Mouse (Mus musculus): ENCODE measurements around the gene Gigyf1. TPM values are rescaled to one million over a fixed set of nuclear protein-coding genes. Genes with fewer than 3 reads are reported as not detected.
A peak's percentile ranks its signal among the peaks of the same experiment; 100 is the strongest.

The Gigyf1 gene
- polyA plus RNA-seq, 1 experiment from 2014 or later, result 17.3 TPM

DNA sequence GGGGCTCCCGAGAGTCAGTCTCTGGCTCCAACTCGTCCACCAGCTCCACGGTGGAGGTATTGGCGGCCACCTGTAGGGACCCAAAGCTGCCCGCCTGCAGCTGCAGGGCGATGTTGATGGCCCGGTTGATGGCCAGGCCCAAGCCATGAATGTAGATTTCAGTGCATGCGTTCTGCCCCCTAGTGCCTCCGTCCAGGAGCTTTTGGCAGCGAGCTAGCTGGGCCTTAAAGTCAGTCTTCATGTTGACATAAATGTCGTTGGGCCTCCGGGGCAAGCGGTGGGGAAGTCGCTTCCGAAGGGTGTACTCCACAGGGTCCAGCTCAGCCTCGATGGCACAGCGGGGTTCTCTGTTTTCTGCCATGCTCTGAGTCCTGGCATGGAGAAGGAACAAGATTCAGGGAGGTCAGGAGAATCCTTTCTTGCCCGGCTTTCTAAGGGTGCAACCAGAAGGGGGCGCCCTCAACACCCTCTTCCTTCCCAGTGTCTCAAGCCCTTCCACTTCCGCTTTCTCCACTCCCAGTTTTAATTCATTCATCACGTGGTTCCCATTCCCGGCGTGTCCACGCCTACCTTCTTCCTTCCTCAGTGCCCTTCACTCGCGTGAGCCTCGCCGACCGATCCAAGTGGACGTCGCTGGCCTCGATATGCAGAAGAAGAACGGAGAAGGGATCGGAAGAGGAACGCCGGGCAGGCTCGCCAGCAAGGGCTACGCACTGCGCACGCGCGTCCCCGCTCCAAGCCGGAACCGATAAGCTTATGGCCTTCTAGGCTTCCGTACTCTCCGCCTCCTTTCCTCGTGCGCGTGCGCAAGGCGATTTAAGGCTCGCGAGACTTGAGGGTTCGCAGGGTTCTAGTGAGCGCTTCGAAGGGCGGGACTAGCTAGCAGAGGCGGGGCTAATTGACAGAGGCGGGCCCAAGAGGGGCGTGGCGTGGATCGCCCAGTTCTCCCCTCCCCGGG lies 16.4 kb upstream of the Gigyf1 start, which contains the start of gene Pop7:
Gene Pop7, minus strand, starts transcription at position 810 of the 958 bp plus-strand sequence.
- WGBS, result 2% methylated on average over 64 of the region's 64 CpGs
- peak; percentile 96 for ATAC-seq (ENCODE audit: low read depth)

DNA sequence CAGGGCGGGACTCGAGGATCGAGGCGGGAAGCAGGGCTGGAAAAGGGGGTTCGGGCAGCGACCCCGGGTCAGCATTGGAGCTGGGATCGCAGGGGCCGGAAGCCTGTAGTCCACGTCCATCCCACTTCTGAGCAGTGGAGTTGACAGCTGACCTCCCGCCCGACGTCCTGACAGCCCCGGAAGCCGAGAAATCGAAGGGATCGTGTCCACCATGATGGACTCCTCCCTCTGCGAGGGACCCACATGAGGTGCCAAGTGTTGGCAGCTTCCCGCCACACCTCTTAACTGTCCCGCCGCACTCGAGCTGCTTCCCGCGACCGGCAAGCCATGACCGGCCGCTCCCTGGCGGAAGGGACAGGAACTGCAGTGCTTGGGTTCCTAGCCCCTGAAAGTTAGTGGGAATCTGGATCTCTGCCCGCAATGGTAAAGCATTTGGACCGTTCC lies 15.7 kb upstream of the Gigyf1 start:
- peak overlapping the region; percentile 69 for H3K9ac ChIP-seq
- H3K27me3 ChIP-seq, result no peaks in the 10 kb centered on the region
- peaks cover 12% of the 10 kb centered on the region for H3K36me3 ChIP-seq
- peak overlapping the region; percentile 95 for H3K27ac ChIP-seq (replicated peaks)
- H3K4me3 ChIP-seq, result peak overlapping the region; percentile 52
- H3K4me1 ChIP-seq (replicated peaks), result peaks cover 25% of the 10 kb centered on the region
- whole genome bisulfite sequencing, result under 1% methylated on average over 29 of the region's 30 CpGs
- peak overlapping the region; percentile 68 for H3K4me2 ChIP-seq
- ATAC-seq (ENCODE audit: low read depth), result peak; percentile 81
- no peaks in the 10 kb centered on the region for H3K9me3 ChIP-seq

More for the DNA sequence above, 16.4 kb upstream of the Gigyf1 start, which contains the start of gene Pop7:
- Histone ChIP-seq H3K9me3 (no peaks in the 10 kb centered on the region), H3K4me3 (peak within 1 kb of the TSS; percentile 52), H3K27ac (replicated peaks) (peak within 1 kb of the TSS; percentile 95), H3K4me1 (replicated peaks) (peaks cover 25% of the 10 kb centered on the region), H3K36me3 (peaks cover 12% of the 10 kb centered on the region), H3K27me3 (no peaks in the 10 kb centered on the region), H3K4me2 (peak within 1 kb of the TSS; percentile 68), H3K9ac (peak within 1 kb of the TSS; percentile 76)

DNA sequence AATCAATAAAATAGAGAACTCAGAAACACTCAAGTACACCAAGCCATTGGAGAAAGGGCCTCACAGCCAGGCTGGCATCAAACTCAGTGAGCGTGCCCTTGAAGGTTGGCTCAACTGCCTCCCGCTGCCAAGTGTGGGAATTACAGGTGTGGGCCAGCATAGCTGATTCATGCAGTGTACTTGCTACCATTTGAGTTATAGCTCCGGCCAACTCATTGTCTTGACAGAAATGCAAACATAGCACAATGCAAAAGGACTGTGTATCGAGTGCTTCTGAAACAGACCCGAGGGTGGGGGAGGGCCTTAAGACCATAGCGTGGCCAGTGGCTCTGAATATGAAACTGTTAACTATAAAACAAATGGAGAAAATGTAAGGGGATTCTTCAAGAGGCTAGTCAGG lies 14.3 kb upstream of the Gigyf1 start:
- no peak overlapping the region for H3K9ac ChIP-seq
- H3K27me3 ChIP-seq, result no peaks in the 10 kb centered on the region
- WGBS, result 81% methylated on average over 6 of the region's 6 CpGs
- no peak for ATAC-seq (ENCODE audit: low read depth)
- H3K27ac ChIP-seq (replicated peaks), result no peak overlapping the region
- no peak overlapping the region for H3K4me3 ChIP-seq
- H3K36me3 ChIP-seq, result peaks cover 12% of the 10 kb centered on the region
- H3K4me1 ChIP-seq (replicated peaks), result peaks cover 25% of the 10 kb centered on the region
- no peaks in the 10 kb centered on the region for H3K9me3 ChIP-seq
- no peak overlapping the region for H3K4me2 ChIP-seq

DNA sequence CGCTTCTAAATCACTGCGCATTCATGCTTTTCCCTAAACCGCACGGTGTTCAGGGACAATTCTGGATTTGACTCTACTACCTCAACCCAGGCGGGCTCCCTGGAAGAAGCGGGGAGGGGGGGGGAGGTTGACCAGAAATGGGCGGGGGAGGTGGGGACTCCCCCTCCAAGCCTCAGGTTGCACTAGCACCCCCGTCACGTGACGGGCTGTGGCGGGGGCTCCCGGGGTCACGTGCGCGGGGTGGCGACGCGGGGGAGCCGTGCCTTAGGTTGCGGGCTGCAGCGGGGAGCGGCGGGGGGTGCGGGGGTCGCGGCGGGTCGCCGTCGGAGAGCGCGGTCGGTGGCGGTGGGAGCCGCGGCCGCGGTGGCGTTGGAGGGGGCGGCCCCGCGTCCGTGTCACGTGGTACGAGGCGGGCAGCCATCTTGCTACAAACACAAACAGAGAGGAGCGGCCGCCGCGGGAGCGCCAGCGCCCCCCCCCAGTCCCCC lies 8.3 kb upstream of the Gigyf1 start:
- H3K36me3 ChIP-seq, result 0 out of 2 replicates have a peak, but pooled peaks cover 7% of the 10 kb centered on the region
- peak; percentile 68 for ATAC-seq (ENCODE audit: low read depth)
- H3K27ac ChIP-seq (replicated peaks), result peak overlapping the region; percentile 92
- H3K9me3 ChIP-seq, result no peaks in the 10 kb centered on the region
- H3K9ac ChIP-seq, result peak overlapping the region; percentile 100
- H3K4me3 ChIP-seq, result peak overlapping the region; percentile 98
- peaks cover 41% of the 10 kb centered on the region for H3K4me1 ChIP-seq (replicated peaks)
- H3K4me2 ChIP-seq, result peak overlapping the region; percentile 83
- WGBS, result 2% methylated on average over 42 of the region's 52 CpGs
- no peaks in the 10 kb centered on the region for H3K27me3 ChIP-seq

DNA sequence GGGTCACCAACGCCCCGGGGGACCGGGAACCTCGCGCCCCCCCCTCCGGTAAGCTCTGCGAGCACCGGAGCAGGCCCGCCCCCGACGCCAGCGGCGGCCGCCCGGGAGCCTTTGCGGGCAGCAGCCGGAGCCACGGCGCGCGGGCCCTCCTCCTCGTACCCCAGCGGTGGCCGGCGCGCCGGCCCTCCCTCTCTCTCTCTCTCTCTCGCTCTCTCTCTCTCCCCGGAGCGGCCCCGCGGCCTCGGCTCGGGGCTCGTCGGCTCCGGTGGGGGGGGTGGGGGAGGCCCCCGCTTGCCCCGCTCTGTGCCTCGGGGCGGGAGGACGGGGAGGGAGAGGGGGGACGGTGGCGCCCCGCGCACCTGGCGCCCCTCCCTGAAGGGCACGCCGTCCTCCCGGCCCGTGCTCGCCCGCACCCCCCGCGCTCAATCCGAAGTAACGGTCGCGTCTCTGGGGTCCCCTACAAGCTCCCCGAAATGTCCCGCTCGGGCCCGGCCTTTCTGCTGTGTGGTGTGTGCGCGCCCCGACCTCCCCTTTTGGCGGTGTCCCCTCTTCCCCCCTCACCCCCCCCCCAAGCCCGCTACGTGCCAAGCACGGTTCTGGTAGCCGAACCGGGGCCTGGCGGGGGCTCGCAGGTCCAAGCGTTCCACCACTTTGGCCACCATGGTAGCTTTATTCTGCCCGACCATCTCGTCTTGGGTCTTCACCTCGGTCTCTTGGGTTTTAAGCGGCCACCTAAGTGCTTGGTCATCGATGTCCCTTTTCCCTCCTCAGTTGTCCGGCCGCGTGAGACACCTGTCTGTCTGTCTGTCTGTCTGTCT lies 7.6 kb upstream of the Gigyf1 start:
- Histone ChIP-seq H3K27ac (replicated peaks) (peak overlapping the region; percentile 92), H3K4me2 (peak overlapping the region; percentile 83), H3K9me3 (no peaks in the 10 kb centered on the region), H3K9ac (peak overlapping the region; percentile 100), H3K4me3 (peak overlapping the region; percentile 98), H3K4me1 (replicated peaks) (peaks cover 48% of the 10 kb centered on the region), H3K36me3 (0 out of 2 replicates have a peak, but pooled peaks cover 7% of the 10 kb centered on the region), H3K27me3 (no peaks in the 10 kb centered on the region)
- WGBS, result 2% methylated on average over 28 of the region's 83 CpGs
- peak; percentile 29; the same call in 1 of the 2 replicates for ATAC-seq (ENCODE audit: low read depth)

DNA sequence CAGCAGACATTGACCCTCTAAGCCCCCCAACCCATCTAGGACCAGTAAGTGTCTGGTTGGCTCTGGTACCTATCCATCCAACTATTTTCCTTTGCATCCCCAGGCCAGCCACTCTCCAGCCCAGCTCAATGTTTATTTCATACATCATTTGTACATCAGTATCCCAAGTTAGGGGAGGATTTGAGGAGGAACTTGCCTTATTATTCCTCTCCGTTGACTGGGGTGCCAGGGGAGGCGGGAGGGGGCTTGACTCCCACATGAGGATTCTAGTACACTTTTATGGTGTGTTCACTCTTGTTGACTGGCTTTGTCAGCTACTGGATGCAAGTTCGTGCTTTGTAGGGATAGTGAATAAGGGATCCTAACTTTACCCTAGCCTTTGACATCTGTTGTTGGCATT lies 6.6 kb upstream of the Gigyf1 start:
- no peak for ATAC-seq (ENCODE audit: low read depth)
- peak overlapping the region; percentile 92 for H3K27ac ChIP-seq (replicated peaks)
- H3K36me3 ChIP-seq, result 0 out of 2 replicates have a peak, but pooled peaks cover 7% of the 10 kb centered on the region
- H3K4me1 ChIP-seq (replicated peaks), result peaks cover 54% of the 10 kb centered on the region
- H3K4me2 ChIP-seq, result peak overlapping the region; percentile 83
- H3K4me3 ChIP-seq, result peak overlapping the region; percentile 98
- H3K9me3 ChIP-seq, result no peaks in the 10 kb centered on the region
- 57% methylated on average over 3 of the region's 3 CpGs for WGBS
- no peaks in the 10 kb centered on the region for H3K27me3 ChIP-seq
- peak overlapping the region; percentile 100 for H3K9ac ChIP-seq

DNA sequence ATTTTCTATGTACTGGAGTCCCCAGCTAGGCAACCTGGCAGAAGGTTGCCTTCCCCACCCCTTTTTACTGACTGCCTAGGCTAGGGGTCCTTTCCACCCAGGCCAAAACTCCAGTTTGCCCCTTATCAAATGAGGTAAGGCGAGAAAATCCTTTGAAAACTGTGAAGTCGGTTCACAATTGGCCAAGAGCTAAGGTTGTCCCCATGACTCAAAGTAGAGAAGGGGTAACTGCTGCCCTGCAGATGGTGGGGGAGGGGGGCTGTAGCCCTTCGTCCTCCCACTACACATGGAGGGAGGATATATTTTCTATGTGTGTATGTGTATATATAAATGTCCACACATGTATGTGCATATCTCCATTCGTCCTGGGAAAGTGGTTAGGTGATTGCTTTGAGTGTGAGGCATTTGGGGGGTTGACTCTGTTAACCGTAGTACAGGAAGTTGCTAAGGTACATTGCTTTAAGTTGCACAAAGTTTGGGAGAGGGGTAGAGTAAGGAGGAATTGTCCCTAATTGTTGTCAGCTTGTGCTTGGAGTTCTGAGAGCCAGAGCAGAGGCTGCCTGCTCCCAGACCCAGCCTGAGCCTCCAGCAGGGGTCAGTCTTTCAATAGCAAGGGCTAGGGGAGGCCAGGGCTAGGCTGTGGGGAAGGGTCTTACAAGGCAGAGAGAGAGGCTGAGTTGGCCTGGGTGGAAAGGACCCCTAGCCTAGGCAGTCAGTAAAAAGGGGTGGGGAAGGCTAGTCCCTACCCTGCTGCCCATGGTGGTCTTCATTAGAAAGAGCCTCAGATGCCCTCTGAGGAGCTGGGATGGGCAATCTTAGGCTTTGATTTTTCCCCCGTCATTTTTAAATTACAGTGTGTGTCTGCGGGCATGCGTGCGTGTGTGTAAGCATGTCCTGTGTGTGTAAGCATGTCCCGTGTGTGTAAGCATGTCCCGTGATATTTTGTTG lies 5.2 kb upstream of the Gigyf1 start:
- Histone ChIP-seq H3K27me3 (no peaks in the 10 kb centered on the region), H3K36me3 (peaks cover 13% of the 10 kb centered on the region), H3K27ac (replicated peaks) (peak overlapping the region; percentile 5; the same call in 1 of the 2 replicates), H3K4me1 (replicated peaks) (peaks cover 60% of the 10 kb centered on the region), H3K9me3 (no peaks in the 10 kb centered on the region), H3K9ac (peak overlapping the region; percentile 100), H3K4me3 (peak overlapping the region; percentile 98), H3K4me2 (peak overlapping the region; percentile 83)
- peak; percentile 33; the same call in 1 of the 2 replicates for ATAC-seq (ENCODE audit: low read depth)
- 77% methylated on average over 11 of the region's 11 CpGs for WGBS

DNA sequence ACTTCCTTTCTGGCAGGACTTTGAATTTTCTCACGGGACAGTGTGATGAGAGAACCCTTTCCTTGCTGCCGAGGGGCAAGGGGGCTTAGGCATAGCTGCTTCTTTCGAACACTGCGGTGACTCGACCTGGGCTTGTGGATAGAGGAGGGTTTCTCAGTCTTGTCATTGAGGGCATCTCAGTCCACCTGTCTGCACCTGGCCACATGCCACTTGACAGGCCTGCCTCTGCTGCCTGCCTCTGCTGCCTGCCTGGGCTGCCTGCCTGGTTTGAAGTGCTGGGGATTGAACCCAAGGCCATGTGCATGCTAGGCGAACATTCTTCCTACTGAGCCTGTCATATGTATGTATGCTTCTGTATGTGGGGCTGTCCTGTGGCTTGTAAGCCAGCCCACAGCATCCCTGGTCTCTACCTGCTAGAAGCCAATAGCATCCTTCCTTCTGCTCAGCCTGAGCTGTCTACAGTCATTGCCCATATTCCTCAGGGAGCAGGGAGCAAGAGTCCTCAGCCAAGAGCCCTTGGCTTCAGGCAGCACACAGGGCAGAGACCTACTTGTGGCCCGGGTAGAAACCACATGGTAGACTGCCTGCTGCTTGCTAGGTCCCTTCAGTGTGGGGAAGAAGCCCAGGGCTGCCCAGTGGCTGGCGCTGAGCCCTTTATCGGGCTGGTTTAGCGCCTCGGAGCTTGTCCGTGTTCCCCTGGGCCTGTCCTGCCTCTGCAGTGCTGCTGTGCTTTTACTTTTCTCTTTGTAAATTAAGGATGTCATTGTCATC lies 4.2 kb upstream of the Gigyf1 start:
- ATAC-seq (ENCODE audit: low read depth), result no peak
- Histone ChIP-seq H3K9me3 (no peaks in the 10 kb centered on the region), H3K4me2 (0 out of 2 replicates have a peak overlapping the region, but pooled peaks have one; percentile 83), H3K4me1 (replicated peaks) (peaks cover 60% of the 10 kb centered on the region), H3K36me3 (peaks cover 24% of the 10 kb centered on the region), H3K27me3 (no peaks in the 10 kb centered on the region), H3K4me3 (peak overlapping the region; percentile 98; the same call in 1 of the 2 replicates), H3K9ac (peak overlapping the region; percentile 100; the same call in 1 of the 2 replicates), H3K27ac (replicated peaks) (no peak overlapping the region)
- 83% methylated on average over 12 of the region's 12 CpGs for WGBS

DNA sequence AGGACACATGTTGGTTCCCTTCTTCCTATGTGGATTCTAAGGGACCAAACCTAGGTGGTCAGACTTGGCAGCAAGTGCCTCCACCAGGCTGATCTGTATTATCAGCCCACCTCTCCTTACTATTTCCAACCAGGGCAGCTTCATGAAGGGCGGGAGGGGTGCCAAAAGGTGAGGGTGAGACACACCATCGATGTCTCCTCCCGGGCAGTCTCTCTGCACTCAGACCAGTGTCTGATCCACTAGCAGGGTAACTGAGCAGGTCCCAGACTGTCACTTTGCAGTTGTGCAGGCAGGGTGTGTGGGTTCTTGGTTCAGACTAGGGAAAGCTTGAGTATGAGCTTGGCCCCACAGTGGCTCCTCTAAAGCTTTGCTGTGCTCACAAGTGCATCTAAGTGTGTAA lies 3.5 kb upstream of the Gigyf1 start:
- 98% methylated on average over 3 of the region's 3 CpGs for WGBS
- Histone ChIP-seq H3K36me3 (peaks cover 30% of the 10 kb centered on the region), H3K9ac (peak overlapping the region; percentile 100; the same call in 1 of the 2 replicates), H3K4me3 (no peak overlapping the region), H3K27me3 (no peaks in the 10 kb centered on the region), H3K9me3 (no peaks in the 10 kb centered on the region), H3K27ac (replicated peaks) (no peak overlapping the region), H3K4me1 (replicated peaks) (peaks cover 60% of the 10 kb centered on the region), H3K4me2 (no peak overlapping the region)
- ATAC-seq (ENCODE audit: low read depth), result no peak

All from neural tube, embryonic 13.5 days (tissue).